Mouse (Mus musculus): ENCODE results near the gene Gm21767. TPM values are rescaled to one million over a fixed set of nuclear protein-coding genes. Genes with fewer than 3 reads are reported as not detected.
"Not testable (repeated sequence)": the region's sequence is repeated elsewhere in the genome, so short reads cannot be mapped to it uniquely, and the experiment has no call there.

The Gm21767 gene
- not detected in 2 replicates for polyA plus RNA-seq (2012; rRNA removed)

DNA sequence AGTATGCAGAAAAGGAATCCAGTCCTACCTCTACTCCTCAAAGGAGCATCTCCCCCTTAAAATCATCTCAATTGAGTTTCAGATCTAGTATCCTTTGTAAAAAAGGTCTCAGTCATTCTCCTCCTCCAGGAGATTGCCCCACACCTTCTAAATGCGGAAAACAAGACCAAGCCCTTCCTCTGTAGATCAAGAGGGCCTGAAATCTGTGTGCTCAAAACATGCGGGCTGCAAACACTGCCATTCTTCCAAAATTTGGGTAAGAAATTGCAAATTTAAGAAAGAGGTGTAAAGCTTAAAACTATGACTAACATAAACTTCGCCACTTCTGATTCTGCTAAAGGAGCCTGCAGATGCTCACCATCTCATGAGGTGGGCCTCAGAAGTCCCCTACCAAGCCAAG, at the start of gene Gm21767:
Gm21767 (plus strand) TSS at position 301 of the 400 bp plus-strand sequence.
- no CpG with 5 or more reads among the region's 3 CpGs for WGBS

More for the DNA sequence above, at the start of gene Gm21767:
- H3K27me3 ChIP-seq (replicated peaks; ENCODE audit: control insufficient read depth, insufficient read depth, low read length); H3K4me3 ChIP-seq (ENCODE audit: insufficient read depth, low read depth, low read length); DNase-seq; H3K27ac ChIP-seq (ENCODE audit: insufficient read depth, low read depth, low read length); H3K4me1 ChIP-seq (ENCODE audit: control insufficient read depth, insufficient read depth, low read length); H3K36me3 ChIP-seq (ENCODE audit: control insufficient read depth, insufficient read depth, low read length): not testable (repeated sequence)
